ENCODE assay signal across 8 mouse cellular contexts in the genomic region with DNA sequence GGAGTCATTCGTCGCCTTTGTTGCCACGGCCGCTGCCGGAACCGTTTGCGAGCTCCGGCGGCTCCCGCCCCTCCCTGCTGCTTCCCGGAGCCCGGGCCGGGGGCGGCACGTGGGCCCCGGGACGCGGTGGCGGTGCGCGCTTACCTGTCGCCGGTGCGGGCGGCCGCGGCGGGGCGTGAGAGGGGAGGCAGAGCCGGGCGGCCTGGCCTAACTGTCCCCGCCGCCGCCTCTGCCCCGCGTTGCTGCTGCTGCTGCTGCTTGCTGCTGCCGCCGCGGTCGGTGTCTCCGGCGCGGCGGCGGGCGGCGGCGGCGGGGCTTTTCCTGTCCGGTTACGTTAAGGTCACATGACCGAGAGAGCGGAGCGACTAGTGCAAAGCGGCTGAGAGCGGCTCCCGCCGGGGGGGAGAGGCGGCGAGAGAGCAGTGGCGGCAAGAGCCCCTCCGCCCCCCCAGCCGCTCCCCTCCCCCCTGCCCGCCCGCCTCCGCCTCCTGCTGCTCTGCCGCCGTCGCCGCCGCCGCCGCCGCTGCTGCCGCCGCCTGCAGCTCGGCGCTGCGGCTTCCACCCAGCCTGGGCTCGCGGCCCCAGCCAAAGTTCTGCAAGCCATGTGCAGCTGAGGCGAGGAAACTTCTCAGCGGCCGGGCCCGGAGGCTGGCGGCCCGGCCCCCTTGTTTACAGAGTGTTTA. TPM values are rescaled to one million over a fixed set of nuclear protein-coding genes. Genes with fewer than 3 reads are reported as not detected.
DNase-seq lines count a peak whose midpoint lies in the region; ATAC-seq and TF ChIP-seq lines count a peak whose summit lies in the region.

A gene (minus strand): TSS at position 408 of the 683 bp plus-strand sequence.

- peak; percentile 12 for ATAC-seq in CD4-positive, CD25-positive, alpha-beta regulatory T cell, adult 4 months
- ATAC-seq in erythroid progenitor cell, adult 5-6 weeks (replicated peaks; ENCODE audit: low FRiP score, poor library complexity, severe bottlenecking): peak; percentile 11; the same call in 1 of the 2 replicates
- ATAC-seq in heart, embryonic 15.5 days (replicated peaks; ENCODE audit: insufficient number of reproducible peaks, insufficient read depth, low FRiP score, low read depth): peak; percentile 4; the same call in 1 of the 2 replicates
- ATAC-seq in liver, postnatal 0 days: no peak
- ATAC-seq in neural tube, embryonic 13.5 days (ENCODE audit: low read depth): peak; percentile 2
- ATAC-seq in stomach, postnatal 0 days (ENCODE audit: low FRiP score, low TSS enrichment): peak; percentile 8; the same call in 1 of the 2 replicates

- H3K4me3 ChIP-seq in heart, embryonic 15.5 days: peak within 1 kb of the TSS; percentile 90
- H3K4me3 ChIP-seq in liver, postnatal 0 days (ENCODE audit: low read depth, low read length): peak within 1 kb of the TSS; percentile 90
- peak within 1 kb of the TSS; percentile 94 for H3K4me3 ChIP-seq in neural tube, embryonic 13.5 days
- peak within 1 kb of the TSS; percentile 97 for H3K4me3 ChIP-seq in stomach, postnatal 0 days (ENCODE audit: low read depth, low read length)

- no peak for TF ChIP-seq POLR2A in brain, embryonic 14.5 days (IDR thresholded peaks at IDR 0.05; ENCODE audit: borderline replicate concordance, extremely low read depth, insufficient read depth, insufficient read length, poor library complexity, severe bottlenecking)

- H3K4me1 ChIP-seq in heart, embryonic 15.5 days (replicated peaks): peaks cover 50% of the 10 kb centered on the region
- H3K4me1 ChIP-seq in liver, postnatal 0 days (ENCODE audit: insufficient read depth): peaks cover 47% of the 10 kb centered on the region
- H3K4me1 ChIP-seq in neural tube, embryonic 13.5 days (replicated peaks): peaks cover 53% of the 10 kb centered on the region
- H3K4me1 ChIP-seq in stomach, postnatal 0 days (replicated peaks; ENCODE audit: control insufficient read depth, insufficient read depth): peaks cover 11% of the 10 kb centered on the region

- peak within 1 kb of the TSS; percentile 85 for H3K4me2 ChIP-seq in heart, embryonic 15.5 days
- H3K4me2 ChIP-seq in liver, postnatal 0 days (ENCODE audit: low read depth, low read length): peak within 1 kb of the TSS; percentile 97
- H3K4me2 ChIP-seq in neural tube, embryonic 13.5 days: peak within 1 kb of the TSS; percentile 78
- H3K4me2 ChIP-seq in stomach, postnatal 0 days (replicated peaks; ENCODE audit: low read depth): peak within 1 kb of the TSS; percentile 88

- no peaks in the 10 kb centered on the region for H3K27me3 ChIP-seq in heart, embryonic 15.5 days
- H3K27me3 ChIP-seq in liver, postnatal 0 days (ENCODE audit: insufficient read depth, low read length): no peaks in the 10 kb centered on the region
- H3K27me3 ChIP-seq in neural tube, embryonic 13.5 days: no peaks in the 10 kb centered on the region
- no peaks in the 10 kb centered on the region for H3K27me3 ChIP-seq in stomach, postnatal 0 days (ENCODE audit: control insufficient read depth, insufficient read depth, low read length)

- DNase-seq in brain, embryonic 14.5 days (ENCODE audit: low read depth): peak; percentile 85
- peak; percentile 79 for DNase-seq in kidney, postnatal 14 days
- DNase-seq in liver, postnatal 0 days: peak; percentile 74
- peak; percentile 75 for DNase-seq in stomach, postnatal 0 days (ENCODE audit: low spot score)

- under 1% methylated on average over 74 of the region's 87 CpGs for WGBS in heart, embryonic 15.5 days
- WGBS in liver, postnatal 0 days (ENCODE audit: insufficient replicate concordance): under 1% methylated on average over 32 of the region's 87 CpGs
- WGBS in neural tube, embryonic 13.5 days: under 1% methylated on average over 41 of the region's 87 CpGs
- WGBS in stomach, postnatal 0 days: under 1% methylated on average over 38 of the region's 87 CpGs

- TF ChIP-seq EP300 in liver, postnatal 0 days (IDR thresholded peaks at IDR 0.05; ENCODE audit: low read depth): no peak
- no peak for TF ChIP-seq EP300 in stomach, postnatal 0 days (optimal IDR thresholded peaks at IDR 0.05)

- peak within 1 kb of the TSS; percentile 99 for H3K27ac ChIP-seq in heart, embryonic 15.5 days
- H3K27ac ChIP-seq in liver, postnatal 0 days (ENCODE audit: low read depth): peak within 1 kb of the TSS; percentile 98
- peak within 1 kb of the TSS; percentile 100 for H3K27ac ChIP-seq in neural tube, embryonic 13.5 days (replicated peaks)
- H3K27ac ChIP-seq in stomach, postnatal 0 days (replicated peaks): peak within 1 kb of the TSS; percentile 100

- no peak for TF ChIP-seq CTCF in brain, embryonic 14.5 days (IDR thresholded peaks at IDR 0.05; ENCODE audit: borderline replicate concordance, extremely low read depth, insufficient read depth, insufficient read length)
- TF ChIP-seq CTCF in liver, postnatal 0 days (IDR thresholded peaks at IDR 0.05; ENCODE audit: low read depth): no peak
- TF ChIP-seq CTCF in stomach, postnatal 0 days (IDR thresholded peaks at IDR 0.05; ENCODE audit: low read depth): no peak

- peak within 1 kb of the TSS; percentile 91 for H3K9ac ChIP-seq in heart, embryonic 15.5 days
- peak within 1 kb of the TSS; percentile 93 for H3K9ac ChIP-seq in liver, postnatal 0 days (replicated peaks)
- H3K9ac ChIP-seq in neural tube, embryonic 13.5 days: peak within 1 kb of the TSS; percentile 98
- H3K9ac ChIP-seq in stomach, postnatal 0 days (ENCODE audit: low read length): peak within 1 kb of the TSS; percentile 99

- no peaks in the 10 kb centered on the region for H3K9me3 ChIP-seq in heart, embryonic 15.5 days (replicated peaks)
- no peaks in the 10 kb centered on the region for H3K9me3 ChIP-seq in liver, postnatal 0 days (ENCODE audit: low read length)
- H3K9me3 ChIP-seq in neural tube, embryonic 13.5 days: no peaks in the 10 kb centered on the region
- H3K9me3 ChIP-seq in stomach, postnatal 0 days (ENCODE audit: control insufficient read depth, low read length): no peaks in the 10 kb centered on the region

- no peaks in the 10 kb centered on the region for H3K36me3 ChIP-seq in heart, embryonic 15.5 days
- 0 out of 2 replicates have a peak, but pooled peaks cover 2% of the 10 kb centered on the region for H3K36me3 ChIP-seq in liver, postnatal 0 days (replicated peaks; ENCODE audit: insufficient read depth, low read length)
- peaks cover under 1% of the 10 kb centered on the region; the same call in 1 of the 2 replicates for H3K36me3 ChIP-seq in neural tube, embryonic 13.5 days
- no peaks in the 10 kb centered on the region for H3K36me3 ChIP-seq in stomach, postnatal 0 days (ENCODE audit: control insufficient read depth, insufficient read depth, low read length)

RNA-seq across cellular contexts. Expression of the gene that starts here (rescaled TPM):
- polyA plus RNA-seq in CD4-positive, CD25-positive, alpha-beta regulatory T cell, adult 4 months (2017; shearing (Covaris generic)): 10 to 100 TPM; 10.2 to 10.5 TPM
- polyA plus RNA-seq in brain, embryonic 14.5 days (2012; rRNA removed): 16.3 and 16.8 TPM in 2 replicates
- total RNA-seq in erythroid progenitor cell, adult 5-6 weeks (2015; ENCODE audit: low replicate concordance): 8.4 and 11.9 TPM in 2 replicates
- 5.1 and 6.7 TPM in 2 replicates for total RNA-seq in erythroid progenitor cell, adult 5-6 weeks (2017; ENCODE audit: low replicate concordance)
- polyA plus RNA-seq in heart, embryonic 15.5 days (2015; fragmentation: Nextera tagmentation; extraction: Ambion mirVana): 7.8 and 9.8 TPM in 2 replicates
- polyA plus RNA-seq in liver, postnatal 0 days (2015; fragmentation: Nextera tagmentation; extraction: Ambion mirVana): 3.1 TPM in 2 replicates
- 16.9 and 17.2 TPM in 2 replicates for polyA plus RNA-seq in neural tube, embryonic 13.5 days (2015; fragmentation: Nextera tagmentation; extraction: Ambion mirVana)
- polyA plus RNA-seq in stomach, postnatal 0 days (2015; fragmentation: Nextera tagmentation; extraction: Ambion mirVana): 5.3 and 5.8 TPM in 2 replicates
